Mouse (Mus musculus) right cerebral cortex, postnatal 36 days (tissue): ENCODE measurements at regions not wholly inside any gene's neighbourhood (a gene's known extent, or its start where the extent isn't known, plus 50 kb on each side); places are given as distances from the start of the nearest gene placed in this dataset.

ENCODE experiments used
- DNase-seq, 2 experiments: peaks; one replicate each; pipeline ENCODE4 v3.0.0; 2022; ENCODE audit warnings: low spot score in 2 of 2, mixed read lengths in 1 of 2

- DNase-seq, result no peak
Observed at GRCm38 (mm10) chr8:15487579-15487978, 441.7 kb upstream of the BB014433 start.

GRCm38 (mm10) chr8:15470561-15470960 lies 424.7 kb upstream of the BB014433 start:
- no peak for DNase-seq

DNA sequence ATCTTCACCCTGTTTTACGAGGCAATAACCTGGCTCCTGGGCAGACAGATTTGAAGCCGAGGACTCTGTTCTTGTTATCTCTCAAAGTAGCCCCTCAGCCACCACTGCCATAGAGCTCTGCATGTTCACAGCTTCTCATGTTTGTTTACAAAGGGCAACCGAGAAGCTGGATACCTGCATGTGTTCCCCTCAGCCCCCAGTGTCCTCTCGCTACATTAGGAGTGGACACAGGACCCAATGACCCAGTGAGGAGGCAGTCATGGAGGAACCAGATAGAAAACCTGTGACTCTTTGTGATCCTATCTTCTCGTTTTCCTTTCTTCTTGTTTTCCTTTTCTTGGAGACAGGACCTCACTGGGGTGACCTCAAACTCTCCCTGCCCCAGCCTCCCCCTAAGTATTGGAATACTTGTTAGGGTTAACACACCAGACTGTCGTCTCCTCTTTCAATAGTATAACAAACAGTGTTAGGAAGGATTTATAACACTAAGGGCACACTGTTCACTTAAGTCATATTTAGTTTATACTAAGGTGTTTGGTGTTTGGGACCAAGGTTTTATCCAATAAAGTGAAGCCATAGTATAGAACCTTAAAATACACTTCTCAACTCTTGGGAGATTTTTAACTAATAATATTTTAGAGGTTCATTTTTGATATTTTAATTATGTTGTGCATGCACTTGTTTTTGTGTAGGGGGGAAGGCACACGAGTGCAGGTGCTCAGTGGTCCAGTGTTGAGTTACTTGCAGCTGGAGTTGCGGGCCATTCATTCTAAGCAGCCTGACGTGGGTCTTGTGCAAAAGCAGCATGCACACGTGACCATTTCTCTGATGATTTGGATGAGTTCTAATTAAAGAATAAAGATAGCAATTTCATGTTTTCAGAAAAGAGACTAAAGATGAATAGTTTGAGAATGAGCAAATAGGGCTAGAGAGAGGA lies 422.9 kb upstream of the BB014433 start:
- no peak for DNase-seq

DNA sequence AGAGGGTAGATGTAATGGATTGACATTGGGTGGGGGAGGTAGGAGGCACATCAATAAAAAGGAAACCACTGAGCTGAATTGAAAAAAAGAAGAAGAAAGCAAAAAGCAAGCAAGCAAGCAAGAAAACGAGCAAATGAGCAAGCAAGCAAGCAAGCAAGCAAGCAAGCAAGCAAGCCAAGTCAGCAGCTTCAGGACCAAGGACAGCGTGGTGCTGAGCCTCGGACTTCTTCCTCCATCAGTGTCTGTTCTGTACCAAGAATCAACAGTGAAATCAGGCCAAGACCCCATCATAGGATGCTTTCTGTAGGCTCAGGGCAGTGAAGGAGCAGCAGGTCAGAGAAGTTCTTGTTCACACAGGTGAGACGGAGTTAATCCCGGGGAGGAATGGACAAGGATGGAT lies 392.7 kb upstream of the BB014433 start:
- no peak for DNase-seq

GRCm38 (mm10) chr8:15394722-15395115 lies 348.8 kb upstream of the BB014433 start:
- DNase-seq, result no peak

DNA sequence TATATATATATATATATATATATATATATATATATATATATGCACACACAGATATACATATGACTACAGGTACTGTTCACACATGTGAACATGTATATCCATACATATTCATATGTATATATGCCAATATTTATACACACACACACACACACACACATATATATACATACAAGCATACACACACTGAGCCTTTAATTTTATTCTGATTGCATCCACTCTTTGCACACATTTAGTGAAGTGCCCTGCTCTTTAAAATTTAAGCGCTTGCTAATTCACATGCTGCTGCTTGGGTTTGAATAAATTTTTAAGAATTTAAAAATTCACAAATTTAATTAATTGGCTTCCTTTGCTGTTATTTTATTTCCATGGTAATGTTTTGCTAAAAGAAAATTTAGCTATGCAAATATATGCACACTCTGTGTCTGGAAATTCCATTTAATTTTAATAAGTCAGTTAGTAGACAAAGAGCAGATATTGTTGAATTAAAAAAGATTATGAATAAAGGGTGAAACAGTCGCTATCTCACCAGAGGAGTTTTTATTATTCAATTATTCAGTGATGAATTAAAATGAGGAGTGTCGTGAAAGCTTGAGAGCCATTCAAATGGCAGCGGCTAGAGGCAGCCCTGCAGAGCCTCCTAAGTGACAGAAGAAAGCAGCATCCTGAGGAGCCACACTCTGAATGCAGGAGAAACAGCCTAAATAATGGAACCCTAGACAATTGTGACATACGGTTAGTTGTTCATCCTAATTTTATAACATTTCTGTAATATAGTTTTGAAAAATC lies 348.3 kb upstream of the BB014433 start:
- DNase-seq, result no peak

- no peak for DNase-seq
Observed at GRCm38 (mm10) chr8:15392056-15392455, 346.2 kb upstream of the BB014433 start.

DNA sequence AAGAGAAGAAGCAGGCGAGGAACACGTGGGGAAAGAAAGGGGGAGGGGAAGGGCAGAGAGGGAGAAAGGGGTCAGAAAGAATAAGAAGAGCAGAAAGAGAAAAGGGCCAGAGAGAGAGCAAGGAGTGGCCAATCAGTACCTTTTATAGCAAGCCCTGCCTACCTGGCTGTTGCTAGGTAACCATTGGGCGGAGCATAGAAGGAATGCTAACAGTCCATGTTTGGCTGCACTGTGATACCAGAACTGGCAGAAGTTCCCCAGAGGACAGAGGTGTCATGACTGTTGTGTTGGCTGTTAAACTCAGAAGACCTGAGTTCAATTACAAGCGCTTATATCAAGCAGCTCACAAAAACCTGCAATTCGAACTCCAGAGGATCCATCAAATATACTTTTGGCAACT lies 342.9 kb upstream of the BB014433 start:
- no peak for DNase-seq

GRCm38 (mm10) chr8:15367063-15367462 lies 321.2 kb upstream of the BB014433 start:
- no peak for DNase-seq

DNA sequence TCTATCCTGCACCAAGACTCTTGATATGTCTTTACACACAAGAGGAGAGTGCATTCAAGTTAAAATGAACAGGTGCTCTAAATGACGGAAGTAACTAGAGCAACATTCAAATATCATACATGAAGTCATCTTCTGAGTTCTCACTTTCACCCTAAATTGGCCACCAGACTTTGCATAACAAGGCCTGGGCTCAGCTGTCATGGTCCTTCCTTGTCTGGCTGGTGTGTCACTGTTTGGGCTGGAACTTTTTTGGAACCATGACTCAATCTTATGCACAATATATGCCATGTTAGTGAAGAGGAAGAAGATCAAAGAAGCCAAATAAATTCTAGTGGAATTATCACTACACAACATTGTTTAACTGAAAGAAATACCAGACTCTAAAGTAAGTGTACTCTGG lies 318.7 kb upstream of the BB014433 start:
- no peak for DNase-seq

DNA sequence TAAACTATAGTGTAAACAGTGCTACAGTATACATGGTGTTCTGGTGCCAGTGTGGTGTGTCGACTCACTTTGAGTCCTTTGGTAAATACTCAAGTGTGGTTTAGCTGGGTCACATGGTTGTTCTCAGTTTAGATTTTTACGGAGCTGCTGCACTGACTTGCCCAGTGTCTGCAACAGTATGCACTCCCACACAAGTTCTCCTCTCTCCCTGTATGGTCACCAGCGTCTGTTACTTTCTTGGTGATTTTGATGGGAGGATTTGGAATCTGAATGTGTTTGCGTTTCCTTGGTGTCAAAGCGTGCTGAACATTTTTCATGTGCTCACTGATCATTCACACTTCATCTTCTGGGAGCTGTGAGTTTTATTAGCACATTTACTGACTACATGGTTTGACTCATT lies 298.3 kb upstream of the BB014433 start:
- peak in 1 of 2 experiments; percentile 43 for DNase-seq

DNA sequence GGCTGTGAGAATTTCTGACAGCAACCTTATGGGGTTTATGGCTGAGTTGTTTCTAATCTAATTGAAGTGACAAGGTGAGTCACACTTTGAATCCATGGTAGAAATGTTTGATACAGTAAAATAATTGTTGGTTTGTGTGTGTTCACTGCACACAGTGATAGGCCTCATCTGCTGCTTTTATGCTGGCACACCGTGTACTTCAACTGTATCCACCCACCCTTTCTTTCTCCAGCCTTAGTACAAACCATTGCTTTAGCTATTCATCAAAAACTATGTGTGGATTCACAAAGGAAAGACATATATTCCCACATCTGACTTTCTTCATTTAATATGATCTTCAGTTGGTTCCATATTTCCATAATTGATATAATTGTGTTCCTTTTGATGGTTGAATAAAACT lies 297.7 kb upstream of the BB014433 start:
- DNase-seq, result no peak

- no peak for DNase-seq
Observed at GRCm38 (mm10) chr8:15334532-15334931, 288.7 kb upstream of the BB014433 start.

GRCm38 (mm10) chr8:15327312-15327711 lies 281.4 kb upstream of the BB014433 start:
- DNase-seq, result no peak

DNA sequence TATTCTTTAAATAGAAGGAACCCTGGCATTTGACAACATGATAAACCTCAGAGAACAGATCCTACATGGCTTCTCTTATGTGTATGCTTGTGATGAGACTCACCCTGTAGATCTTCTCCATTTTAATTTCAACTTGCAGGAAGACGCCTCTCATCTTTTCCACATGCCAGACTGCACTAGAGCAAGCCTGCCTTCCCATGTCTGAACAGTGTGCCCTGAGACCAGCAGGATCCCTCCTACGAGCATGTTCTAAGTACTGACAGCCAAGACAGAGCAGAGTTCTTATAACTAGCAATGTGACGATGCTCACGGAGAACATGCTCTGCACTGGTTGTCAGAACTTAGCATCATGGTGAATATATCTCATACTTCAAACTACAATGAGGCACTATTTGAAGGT lies 277.5 kb upstream of the BB014433 start:
- DNase-seq, result no peak

DNA sequence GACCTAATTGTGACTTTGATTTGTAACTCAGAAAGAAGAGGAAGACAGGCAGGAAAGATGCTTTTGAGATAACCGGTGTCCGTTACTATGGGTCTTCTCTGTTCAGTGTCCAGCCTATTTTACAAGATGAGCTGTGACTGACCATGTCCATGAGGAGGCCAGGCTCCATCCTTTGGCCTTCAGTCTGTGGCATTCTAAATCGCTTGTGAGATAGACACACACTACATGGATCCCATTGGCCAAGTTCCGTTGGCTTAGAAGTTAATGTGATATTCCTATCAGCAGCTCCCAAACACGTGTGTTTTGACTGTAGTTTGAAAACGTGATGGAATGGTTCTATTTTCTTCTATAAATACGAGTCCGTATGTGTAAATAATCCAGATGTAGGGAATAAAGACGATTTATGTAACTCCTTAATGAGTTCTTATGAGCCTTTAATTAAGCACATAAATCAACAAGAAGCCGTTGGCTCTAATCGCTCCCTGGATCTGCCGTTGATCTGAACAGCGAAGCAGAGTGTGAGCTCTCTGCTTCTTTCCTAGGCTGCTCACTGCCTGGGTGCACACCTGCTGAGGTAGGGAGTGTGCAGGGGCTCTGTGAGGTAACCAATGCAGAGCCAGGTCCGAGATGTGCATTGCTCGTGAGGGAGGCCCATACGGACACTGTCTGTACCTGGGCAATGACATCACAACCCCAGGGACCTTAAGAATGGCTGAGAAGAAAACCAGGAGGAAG lies 272.4 kb upstream of the BB014433 start:
- DNase-seq, result no peak

DNA sequence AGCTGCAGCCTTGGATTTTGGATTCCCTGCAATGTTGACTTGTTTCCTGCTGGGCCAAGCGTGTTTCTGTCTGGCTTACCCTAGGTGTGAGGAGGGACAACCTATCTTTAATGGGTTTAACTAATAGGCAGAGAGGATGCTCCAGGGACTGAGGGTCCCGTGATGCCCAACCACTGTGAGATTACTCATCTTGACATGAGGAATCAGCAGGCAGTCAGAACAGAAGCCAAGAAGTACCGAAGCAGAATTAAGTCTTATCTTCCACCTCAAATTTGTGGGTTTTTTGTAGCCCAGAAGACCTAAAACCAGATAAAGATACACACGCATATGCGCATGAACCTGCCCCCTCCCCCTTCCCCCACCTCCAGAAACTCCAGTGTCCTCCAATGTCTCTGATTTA lies 267.6 kb upstream of the BB014433 start:
- DNase-seq, result no peak

GRCm38 (mm10) chr8:15311509-15311908 lies 265.6 kb upstream of the BB014433 start:
- DNase-seq, result no peak

- DNase-seq, result no peak
Observed at GRCm38 (mm10) chr8:15311045-15311444, 265.2 kb upstream of the BB014433 start.

- DNase-seq, result peak in 1 of 2 experiments; percentile 10
Observed at GRCm38 (mm10) chr8:15304143-15304677, 258.3 kb upstream of the BB014433 start.

DNA sequence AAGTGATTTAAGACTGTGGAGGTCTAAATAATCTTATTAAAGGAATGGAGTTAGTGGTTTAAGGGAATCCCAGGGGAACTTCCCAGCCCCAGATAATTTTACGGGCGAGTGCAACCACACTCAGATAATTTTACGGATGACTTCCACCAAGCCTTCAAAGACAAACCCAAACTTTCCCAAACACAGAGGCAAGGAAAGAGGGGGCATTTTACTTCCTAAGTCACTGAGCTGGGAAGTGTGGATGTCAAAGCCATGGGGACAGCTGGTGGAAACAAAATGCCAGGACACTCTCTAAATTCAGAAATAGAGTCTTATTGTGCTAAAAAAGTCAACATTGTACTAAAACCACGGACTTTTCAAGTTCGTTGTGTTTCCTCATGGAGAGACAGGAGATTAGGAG lies 227.9 kb upstream of the BB014433 start:
- DNase-seq, result no peak
